Mouse (Mus musculus): ENCODE measurements around the gene Slc25a5.

DNA sequence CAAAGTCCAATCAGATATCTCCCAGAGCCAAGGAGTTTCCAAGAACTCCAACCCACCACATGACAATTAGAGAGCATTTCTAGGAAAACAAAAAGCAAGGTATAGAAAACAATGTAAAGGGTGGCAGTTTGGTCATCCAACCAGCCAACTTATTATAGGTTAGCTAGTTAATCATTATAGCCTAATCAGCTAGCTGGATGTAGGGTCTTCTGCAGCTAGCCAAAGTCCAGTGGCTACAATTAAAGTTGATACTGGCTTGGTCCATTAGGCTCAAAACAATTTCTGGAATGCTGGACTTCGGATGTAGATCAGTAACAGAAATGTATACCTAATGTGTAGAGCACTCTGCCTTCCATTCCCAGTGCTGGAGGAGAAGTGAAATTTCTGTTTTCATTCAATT, 44.9 kb upstream of the Slc25a5 start:
- TF ChIP-seq CTCF (IDR thresholded peaks at IDR 0.05; ENCODE audit: low read depth) (no peak), EP300 (IDR thresholded peaks at IDR 0.05; ENCODE audit: low read depth) (no peak)
